Mouse (Mus musculus): ENCODE results near the gene Bcl2a1a. TPM values are rescaled to one million over a fixed set of nuclear protein-coding genes. Genes with fewer than 3 reads are reported as not detected.

Bcl2a1a gene
- polyA plus RNA-seq, 1 experiment from 2014 or later, result not detected

Other genes starting within 250 kb of the Bcl2a1a start
- 36.3 and 42.0 TPM in 2 replicates for gene Mthfsl, start 236.6 kb upstream of the Bcl2a1a start, polyA plus RNA-seq (2015; fragmentation: Nextera tagmentation; extraction: Ambion mirVana)
- gene Bcl2a1d, start 225.0 kb upstream of the Bcl2a1a start, polyA plus RNA-seq (2015; fragmentation: Nextera tagmentation; extraction: Ambion mirVana), result not detected in 2 replicates
- not detected in 2 replicates for gene Trim43c, start 117.7 kb upstream of the Bcl2a1a start, polyA plus RNA-seq (2015; fragmentation: Nextera tagmentation; extraction: Ambion mirVana)
- gene Trim43b, start 135.9 kb downstream of the Bcl2a1a start, polyA plus RNA-seq (2015; fragmentation: Nextera tagmentation; extraction: Ambion mirVana), result not detected in 2 replicates
- 0.40 and 1.1 TPM in 2 replicates for gene Bcl2a1b, start 242.3 kb downstream of the Bcl2a1a start, polyA plus RNA-seq (2015; fragmentation: Nextera tagmentation; extraction: Ambion mirVana)
- 1.4 TPM in 1 of 2 replicates, not detected in the other for gene Gm29094, start 242.5 kb downstream of the Bcl2a1a start, polyA plus RNA-seq (2015; fragmentation: Nextera tagmentation; extraction: Ambion mirVana)

Measured in midbrain, embryonic 15.5 days (tissue).